Mouse (Mus musculus) heart, adult 9 months (tissue): Measurements from ENCODE around the gene Serpinf2.

Experiments used
- DNase-seq, 2 experiments: peaks; one replicate each; pipeline ENCODE4 v3.0.0; 2022; ENCODE audit warnings: low spot score in 2 of 2

Serpinf2 gene

GRCm38 (mm10) chr11:75429019-75429705, 10.2 kb downstream of the Serpinf2 start:
- no peak for DNase-seq

- no peak for DNase-seq
Measured at GRCm38 (mm10) chr11:75424459-75424858, 14.9 kb downstream of the Serpinf2 start.

- DNase-seq: no peak
Measured at GRCm38 (mm10) chr11:75424033-75424432, 15.4 kb downstream of the Serpinf2 start.

- DNase-seq: no peak
Measured at GRCm38 (mm10) chr11:75423091-75423490, 16.3 kb downstream of the Serpinf2 start.

- no peak for DNase-seq
Measured at GRCm38 (mm10) chr11:75422013-75422792, 17.2 kb downstream of the Serpinf2 start, which contains the start of gene Serpinf1. TSS of gene Serpinf1 (minus strand) at chr11:75422701.

GRCm38 (mm10) chr11:75421375-75422012, 17.9 kb downstream of the Serpinf2 start:
- DNase-seq: peak in 1 of 2 experiments; percentile 27

GRCm38 (mm10) chr11:75420810-75421374, 18.5 kb downstream of the Serpinf2 start:
- no peak for DNase-seq

GRCm38 (mm10) chr11:75420037-75420436, 19.4 kb downstream of the Serpinf2 start:
- no peak for DNase-seq

- DNase-seq: no peak
Measured at GRCm38 (mm10) chr11:75415994-75416393, 23.4 kb downstream of the Serpinf2 start.

GRCm38 (mm10) chr11:75415096-75415495, 24.3 kb downstream of the Serpinf2 start:
- peak; percentile 17 to 54 for DNase-seq

GRCm38 (mm10) chr11:75410591-75410990, 28.8 kb downstream of the Serpinf2 start:
- DNase-seq: no peak

GRCm38 (mm10) chr11:75409679-75410575, 29.5 kb downstream of the Serpinf2 start:
- DNase-seq: no peak

- DNase-seq: peak in 1 of 2 experiments; percentile 22
Measured at GRCm38 (mm10) chr11:75406865-75407264, 32.5 kb downstream of the Serpinf2 start.

- no peak for DNase-seq
Measured at GRCm38 (mm10) chr11:75406104-75406503, 33.3 kb downstream of the Serpinf2 start.

GRCm38 (mm10) chr11:75404801-75405200, 34.6 kb downstream of the Serpinf2 start:
- no peak for DNase-seq

- DNase-seq: peak; percentile 60 to 61
Measured at GRCm38 (mm10) chr11:75403301-75404052, 35.9 kb downstream of the Serpinf2 start.

GRCm38 (mm10) chr11:75402271-75402690, 37.1 kb downstream of the Serpinf2 start:
- peak; percentile 43 to 68 for DNase-seq

GRCm38 (mm10) chr11:75400099-75400498, 39.3 kb downstream of the Serpinf2 start:
- no peak for DNase-seq

- DNase-seq: no peak
Measured at GRCm38 (mm10) chr11:75399411-75399841, 40.0 kb downstream of the Serpinf2 start.

- DNase-seq: no peak
Measured at GRCm38 (mm10) chr11:75397452-75397851, 41.9 kb downstream of the Serpinf2 start.
